Mouse (Mus musculus) liver, adult 2 months (tissue): ENCODE measurements around the gene Rfwd3.

Source experiments
- CTCF ChIP-seq: fragments of 200-500 bp; IDR thresholded peaks from 2 replicates; pipeline ENCODE4 v1.5.1; 2011; ENCODE audit warnings: low read depth, low read length, control low read depth
- POLR2A ChIP-seq: fragments of 200-500 bp; IDR thresholded peaks from 2 replicates; pipeline ENCODE4 v1.6.1; 2011; ENCODE audit warnings: low read length, control low read depth; ENCODE audit not compliant: insufficient read depth; ENCODE audit errors: extremely low read depth

DNA sequence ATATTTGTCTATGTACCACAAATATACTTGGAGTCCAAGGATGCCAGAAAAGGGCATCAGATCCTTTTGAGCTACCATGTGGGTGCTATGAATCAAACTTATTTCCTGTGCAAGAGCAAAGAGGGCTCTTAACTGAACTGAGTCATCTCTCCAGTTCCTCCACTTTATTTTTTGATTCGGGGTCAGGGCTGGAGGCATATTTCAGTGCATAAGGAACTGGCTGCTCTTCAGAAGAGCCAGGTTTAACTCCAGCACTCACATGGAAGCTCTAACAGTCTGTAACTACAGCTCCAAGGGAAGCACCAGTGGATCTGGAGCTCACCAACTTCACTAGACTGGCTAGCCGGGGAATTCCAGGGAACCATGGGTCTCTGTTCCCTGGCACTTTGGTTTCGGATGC, 62.7 kb downstream of the Rfwd3 start:
- TF ChIP-seq POLR2A: no peak
- TF ChIP-seq CTCF: no peak
